Mouse (Mus musculus) midbrain, embryonic 11.5 days (tissue): ENCODE measurements at regions not wholly inside any gene's neighbourhood (a gene's known extent, or its start where the extent isn't known, plus 50 kb on each side); places are given as distances from the start of the nearest gene placed in this dataset.
A peak's percentile ranks its signal among the peaks of the same experiment; 100 is the strongest.

Source experiments
- ATAC-seq: fragments of 200-750 bp; cut with Nextera tagmentation; 2 replicates; pipeline ENCODE4 v1.8.0; 2017; ENCODE audit warnings: moderate TSS enrichment, moderate library complexity; ENCODE audit not compliant: low FRiP score
- DNase-seq: peaks from one replicate; pipeline ENCODE4 v3.0.0; 2015; ENCODE audit warnings: low spot score; ENCODE audit errors: missing footprints
- H3K27ac ChIP-seq: fragments of 300-500 bp; sonication (generic); 2 replicates; pipeline ENCODE4 v1.5.1; 2014; ENCODE audit warnings: low read depth, low read length
- H3K27me3 ChIP-seq: fragments of 300-500 bp; sonication (generic); 2 replicates; pipeline ENCODE4 v1.6.1; 2014; ENCODE audit warnings: mild to moderate bottlenecking, low read length, moderate library complexity, mixed read lengths; ENCODE audit not compliant: control insufficient read depth, insufficient read depth
- H3K36me3 ChIP-seq: fragments of 300-500 bp; sonication (generic); 2 replicates; pipeline ENCODE4 v1.6.1; 2014; ENCODE audit warnings: mild to moderate bottlenecking, low read length, moderate library complexity, mixed read lengths; ENCODE audit not compliant: control insufficient read depth, insufficient read depth
- H3K4me1 ChIP-seq: fragments of 300-500 bp; sonication (generic); 2 replicates; pipeline ENCODE4 v1.6.1; 2014; ENCODE audit warnings: low read length; ENCODE audit not compliant: control insufficient read depth, insufficient read depth
- H3K4me2 ChIP-seq: fragments of 300-500 bp; sonication (generic); 2 replicates; pipeline ENCODE4 v1.6.1; 2014; ENCODE audit warnings: mild to moderate bottlenecking, moderate library complexity
- H3K4me3 ChIP-seq: fragments of 300-500 bp; sonication (generic); 2 replicates; pipeline ENCODE4 v1.5.1; 2014; ENCODE audit warnings: low read depth, low read length
- H3K9ac ChIP-seq: fragments of 300-500 bp; sonication (generic); 2 replicates; pipeline ENCODE4 v1.6.1; 2014; ENCODE audit warnings: low read length
- H3K9me3 ChIP-seq: fragments of 300-500 bp; sonication (generic); 2 replicates; pipeline ENCODE4 v1.6.1; 2016; ENCODE audit warnings: low read length; ENCODE audit not compliant: control insufficient read depth
- WGBS: fragments of 180-500 bp; shearing (Covaris S2); extraction: QIAGEN DNeasy Blood & Tissue Kit; methylation state at CpG from one replicate; pipeline ENCODE4 v1.1.7; 2014; 5-methylcytosine and 5-hydroxymethylcytosine counted together

- Histone ChIP-seq H3K27me3 (no peaks in the 10 kb centered on the region), H3K9ac (no peak overlapping the region), H3K4me1 (no peaks in the 10 kb centered on the region), H3K9me3 (no peaks in the 10 kb centered on the region), H3K27ac (no peak overlapping the region), H3K4me3 (no peak overlapping the region), H3K36me3 (no peaks in the 10 kb centered on the region), H3K4me2 (no peak overlapping the region)
- ATAC-seq (no peak), DNase-seq (no peak)
- 84% methylated on average over 1 of the region's 1 CpGs for WGBS
Observed at GRCm38 (mm10) chr1:154255971-154256370, 55.0 kb downstream of the Zfp648 start.

GRCm38 (mm10) chr1:154256811-154257210 is 55.8 kb downstream of the Zfp648 start:
- no peak for ATAC-seq
- no peak overlapping the region for H3K4me3 ChIP-seq
- no peak overlapping the region for H3K27ac ChIP-seq
- no peaks in the 10 kb centered on the region for H3K4me1 ChIP-seq
- no peak overlapping the region for H3K4me2 ChIP-seq
- H3K27me3 ChIP-seq = no peaks in the 10 kb centered on the region
- no peaks in the 10 kb centered on the region for H3K9me3 ChIP-seq
- H3K36me3 ChIP-seq = no peaks in the 10 kb centered on the region
- DNase-seq = no peak
- no peak overlapping the region for H3K9ac ChIP-seq
- WGBS = 66% methylated on average over 15 of the region's 15 CpGs

- H3K4me2 ChIP-seq = no peak overlapping the region
- no peaks in the 10 kb centered on the region for H3K9me3 ChIP-seq
- H3K4me1 ChIP-seq = no peaks in the 10 kb centered on the region
- ATAC-seq (no peak), DNase-seq (no peak)
- H3K27me3 ChIP-seq = no peaks in the 10 kb centered on the region
- no peak overlapping the region for H3K4me3 ChIP-seq
- 86% methylated on average over 3 of the region's 3 CpGs for WGBS
- no peak overlapping the region for H3K9ac ChIP-seq
- no peak overlapping the region for H3K27ac ChIP-seq
- H3K36me3 ChIP-seq = no peaks in the 10 kb centered on the region
Observed at GRCm38 (mm10) chr1:154258511-154258910, 57.5 kb downstream of the Zfp648 start.

- H3K4me3 ChIP-seq = no peak overlapping the region
- no peaks in the 10 kb centered on the region for H3K4me1 ChIP-seq
- H3K36me3 ChIP-seq = no peaks in the 10 kb centered on the region
- ATAC-seq (no peak), DNase-seq (no peak)
- no peak overlapping the region for H3K4me2 ChIP-seq
- H3K27ac ChIP-seq = no peak overlapping the region
- WGBS = 83% methylated on average over 5 of the region's 5 CpGs
- no peak overlapping the region for H3K9ac ChIP-seq
- no peaks in the 10 kb centered on the region for H3K9me3 ChIP-seq
- H3K27me3 ChIP-seq = no peaks in the 10 kb centered on the region
Observed at GRCm38 (mm10) chr1:154260393-154260792, 59.4 kb downstream of the Zfp648 start.

GRCm38 (mm10) chr1:154281438-154281837 is 80.5 kb downstream of the Zfp648 start:
- peak; percentile 73 for ATAC-seq
- no peak overlapping the region for H3K9ac ChIP-seq
- H3K4me3 ChIP-seq = no peak overlapping the region
- no peaks in the 10 kb centered on the region for H3K9me3 ChIP-seq
- no peak overlapping the region for H3K27ac ChIP-seq
- H3K27me3 ChIP-seq = no peaks in the 10 kb centered on the region
- 20% methylated on average over 8 of the region's 8 CpGs for WGBS
- H3K4me1 ChIP-seq = no peaks in the 10 kb centered on the region
- H3K4me2 ChIP-seq = no peak overlapping the region
- DNase-seq = peak; percentile 93
- H3K36me3 ChIP-seq = no peaks in the 10 kb centered on the region

GRCm38 (mm10) chr1:154286080-154286479 is 85.1 kb downstream of the Zfp648 start:
- Histone ChIP-seq H3K9me3 (no peaks in the 10 kb centered on the region), H3K27ac (no peak overlapping the region), H3K4me3 (no peak overlapping the region), H3K4me2 (no peak overlapping the region), H3K4me1 (no peaks in the 10 kb centered on the region), H3K27me3 (no peaks in the 10 kb centered on the region), H3K36me3 (no peaks in the 10 kb centered on the region), H3K9ac (no peak overlapping the region)
- WGBS = 82% methylated on average over 4 of the region's 4 CpGs
- no peak for ATAC-seq
- DNase-seq = no peak

GRCm38 (mm10) chr1:154292729-154293128 is 91.7 kb downstream of the Zfp648 start:
- DNase-seq = no peak
- H3K36me3 ChIP-seq = no peaks in the 10 kb centered on the region
- H3K4me3 ChIP-seq = no peak overlapping the region
- no peaks in the 10 kb centered on the region for H3K27me3 ChIP-seq
- no peaks in the 10 kb centered on the region for H3K4me1 ChIP-seq
- H3K27ac ChIP-seq = no peak overlapping the region
- ATAC-seq = no peak
- H3K9me3 ChIP-seq = no peaks in the 10 kb centered on the region
- 58% methylated on average over 4 of the region's 4 CpGs for WGBS
- H3K9ac ChIP-seq = no peak overlapping the region
- no peak overlapping the region for H3K4me2 ChIP-seq

GRCm38 (mm10) chr1:154296080-154296479 is 95.1 kb downstream of the Zfp648 start:
- no peaks in the 10 kb centered on the region for H3K27me3 ChIP-seq
- no peak overlapping the region for H3K4me3 ChIP-seq
- DNase-seq = no peak
- no peaks in the 10 kb centered on the region for H3K36me3 ChIP-seq
- no peak for ATAC-seq
- H3K4me2 ChIP-seq = no peak overlapping the region
- WGBS = 87% methylated on average over 8 of the region's 8 CpGs
- H3K27ac ChIP-seq = no peak overlapping the region
- H3K9ac ChIP-seq = no peak overlapping the region
- no peaks in the 10 kb centered on the region for H3K9me3 ChIP-seq
- H3K4me1 ChIP-seq = no peaks in the 10 kb centered on the region

GRCm38 (mm10) chr1:154299866-154300265 is 98.9 kb downstream of the Zfp648 start:
- Histone ChIP-seq H3K9me3 (no peaks in the 10 kb centered on the region), H3K4me1 (no peaks in the 10 kb centered on the region), H3K27ac (no peak overlapping the region), H3K4me2 (no peak overlapping the region), H3K4me3 (no peak overlapping the region), H3K9ac (no peak overlapping the region), H3K36me3 (no peaks in the 10 kb centered on the region), H3K27me3 (no peaks in the 10 kb centered on the region)
- 86% methylated on average over 4 of the region's 4 CpGs for WGBS
- DNase-seq (no peak), ATAC-seq (no peak)

GRCm38 (mm10) chr1:154309650-154310049 is 108.7 kb downstream of the Zfp648 start:
- no peaks in the 10 kb centered on the region for H3K4me1 ChIP-seq
- H3K9me3 ChIP-seq = no peaks in the 10 kb centered on the region
- no peaks in the 10 kb centered on the region for H3K36me3 ChIP-seq
- WGBS = 72% methylated on average over 2 of the region's 2 CpGs
- no peak overlapping the region for H3K27ac ChIP-seq
- H3K27me3 ChIP-seq = no peaks in the 10 kb centered on the region
- no peak overlapping the region for H3K9ac ChIP-seq
- no peak overlapping the region for H3K4me3 ChIP-seq
- DNase-seq (no peak), ATAC-seq (no peak)
- H3K4me2 ChIP-seq = no peak overlapping the region
